Mouse (Mus musculus) cerebellum, postnatal 25 days (tissue): Measurements from ENCODE around the gene Ggct.

Experiments used
- DNase-seq, 2 experiments: peaks; one replicate each; pipeline ENCODE4 v3.0.0; 2021; ENCODE audit warnings: mixed read lengths in 2 of 2

Ggct gene

DNA sequence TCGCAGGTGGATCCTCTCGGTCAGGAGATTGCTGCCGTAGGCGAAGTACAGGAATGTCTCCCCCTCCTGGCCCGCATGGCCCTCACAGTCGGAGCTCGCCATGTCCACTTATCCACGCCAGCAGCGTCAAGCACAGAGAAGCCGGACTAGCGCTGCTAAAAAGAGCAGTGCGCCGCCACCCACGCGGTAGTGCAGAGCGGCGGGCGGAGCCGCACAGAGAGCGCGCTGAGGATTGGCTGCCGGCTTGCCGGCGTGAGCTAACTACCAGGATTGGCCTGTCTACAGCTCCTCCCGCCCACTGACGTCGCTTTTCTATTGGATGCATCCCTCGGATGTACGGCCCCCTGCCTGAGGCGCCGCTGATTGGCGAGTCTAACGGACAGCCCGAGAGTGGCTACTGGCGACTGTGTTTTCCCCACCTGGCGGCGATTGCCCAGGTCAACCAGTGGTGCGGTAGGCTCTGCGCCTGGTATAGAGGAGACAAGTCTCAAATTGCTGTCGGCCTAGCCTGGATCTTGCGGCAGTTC, at the start of gene Ggct:
TSS of gene Ggct (minus strand) at position 217 of the 527 bp plus-strand sequence.
- DNase-seq = peak; percentile 97 to 98

GRCm38 (mm10) chr6:55040031-55040430, 47.3 kb upstream of the Ggct start:
- no peak for DNase-seq

- no peak for DNase-seq
Measured at GRCm38 (mm10) chr6:55039446-55039783, 46.7 kb upstream of the Ggct start.

GRCm38 (mm10) chr6:55038671-55039445, 46.1 kb upstream of the Ggct start:
- peak; percentile 34 to 62 for DNase-seq

DNA sequence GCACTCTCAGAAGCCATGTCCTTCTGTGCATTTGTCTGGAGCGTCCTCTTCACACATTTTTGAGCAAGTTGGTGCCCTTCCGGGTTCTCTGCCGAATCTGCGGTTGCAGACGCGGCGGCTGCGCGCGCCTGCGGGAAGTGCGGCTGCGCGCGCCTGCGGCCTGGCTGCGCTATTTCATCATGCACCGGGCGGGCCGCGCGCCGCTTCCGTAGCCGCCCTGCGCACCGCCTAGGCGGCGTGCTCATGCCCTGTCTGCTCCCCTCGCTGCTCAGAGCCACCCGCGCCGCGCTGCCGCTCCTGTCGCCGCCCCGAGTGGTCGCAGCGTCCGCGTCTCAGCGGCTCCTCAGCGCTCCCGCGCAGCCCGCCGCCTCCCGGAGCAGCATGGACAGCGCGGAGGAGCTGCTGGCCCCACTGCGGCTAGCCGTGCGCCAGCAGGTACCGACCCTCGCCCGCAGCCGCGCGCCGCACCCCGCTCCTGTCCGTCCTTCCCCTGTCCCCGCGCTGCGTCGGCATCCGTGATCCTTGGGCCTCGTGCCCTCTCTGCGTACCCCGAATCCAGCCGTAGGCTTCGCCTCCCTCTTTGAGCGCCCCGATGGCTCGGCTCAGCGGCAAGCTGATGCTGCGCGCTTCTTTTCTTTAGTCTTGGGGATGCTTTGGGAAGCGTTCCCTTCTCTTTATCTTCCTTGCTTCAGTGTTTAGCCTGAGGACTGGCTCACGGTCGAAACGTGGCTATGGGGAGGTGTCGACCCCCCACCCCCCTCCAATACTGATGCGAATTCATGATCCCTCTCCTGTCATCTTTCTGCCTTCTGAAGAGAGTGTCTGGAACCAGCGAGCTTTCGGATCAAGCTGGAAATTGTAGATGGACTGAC, 45.3 kb upstream of the Ggct start, which contains the start of gene Gars:
TSS of gene Gars (plus strand) at position 209 of the 872 bp plus-strand sequence.
- DNase-seq = peak; percentile 91 to 94

DNA sequence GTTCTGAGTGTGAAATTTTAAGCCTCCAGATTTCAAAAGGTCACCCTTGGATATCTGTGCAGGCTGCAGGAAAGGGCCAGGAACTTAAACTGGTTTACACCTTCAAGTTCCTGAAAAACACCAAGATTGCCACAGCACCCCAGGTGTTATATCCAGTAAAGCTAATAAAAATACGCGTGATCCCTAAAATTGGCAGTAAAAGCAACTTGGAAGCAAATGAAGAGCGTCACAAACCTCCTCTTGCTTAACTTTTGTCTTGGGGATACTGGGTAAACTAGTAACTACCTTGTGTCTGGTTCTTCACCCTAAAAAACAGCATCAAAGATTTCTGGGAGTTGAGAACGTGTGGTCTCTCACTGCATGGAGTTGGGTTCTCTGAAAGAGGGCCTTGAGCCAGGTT, 44.0 kb upstream of the Ggct start:
- no peak for DNase-seq

- DNase-seq = no peak
Measured at GRCm38 (mm10) chr6:55027642-55028041, 34.9 kb upstream of the Ggct start.

DNA sequence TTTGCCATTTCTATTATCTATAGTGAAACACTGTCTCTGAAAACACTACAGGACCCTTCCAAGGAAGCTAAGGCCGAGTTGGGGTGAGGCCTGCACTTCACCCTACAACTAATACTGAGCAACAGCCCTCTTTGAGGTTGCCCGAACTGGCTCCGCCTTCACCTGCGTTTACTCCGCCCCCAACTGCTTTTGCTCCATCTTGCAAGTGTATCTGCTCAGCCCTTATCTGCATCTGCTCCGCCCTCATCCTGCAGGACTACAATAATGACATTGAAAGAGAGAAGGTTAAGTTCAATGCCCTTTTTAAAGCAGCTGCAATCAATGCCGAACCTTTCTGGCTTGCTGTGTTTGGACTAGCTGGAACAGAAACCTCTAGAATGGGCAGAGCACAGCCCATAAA, 29.1 kb upstream of the Ggct start:
- DNase-seq = no peak

GRCm38 (mm10) chr6:55018417-55018816, 25.7 kb upstream of the Ggct start:
- no peak for DNase-seq

- DNase-seq = peak; percentile 53 to 73
Measured at GRCm38 (mm10) chr6:55016710-55017583, 24.2 kb upstream of the Ggct start.

DNA sequence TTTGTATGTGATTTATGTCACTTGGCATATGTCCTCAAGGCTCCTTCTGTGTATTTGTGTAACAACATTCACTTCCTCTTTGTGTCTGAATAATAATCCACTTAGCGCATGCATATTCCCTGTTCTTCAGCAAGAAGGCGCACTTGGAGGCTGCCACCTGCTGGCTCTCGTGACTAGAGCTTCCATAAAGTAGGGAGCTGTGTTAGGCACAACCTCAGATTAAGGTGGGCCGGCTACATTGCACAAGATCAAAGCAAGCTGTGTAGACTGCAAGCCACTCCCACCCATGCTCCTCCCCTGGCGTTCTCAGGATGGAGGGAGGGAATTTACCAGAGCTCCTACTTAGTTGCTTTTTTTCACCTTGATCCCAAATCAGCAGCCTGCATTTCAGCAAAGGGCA, 23.5 kb upstream of the Ggct start:
- DNase-seq = peak in 1 of 2 experiments; percentile 49

GRCm38 (mm10) chr6:55014184-55014583, 21.4 kb upstream of the Ggct start:
- DNase-seq = no peak

GRCm38 (mm10) chr6:55012516-55012915, 19.8 kb upstream of the Ggct start:
- DNase-seq = no peak

- no peak for DNase-seq
Measured at GRCm38 (mm10) chr6:55010330-55011091, 17.8 kb upstream of the Ggct start.

- no peak for DNase-seq
Measured at GRCm38 (mm10) chr6:55009391-55010230, 16.9 kb upstream of the Ggct start.

GRCm38 (mm10) chr6:55008401-55008800, 15.7 kb upstream of the Ggct start:
- no peak for DNase-seq

DNA sequence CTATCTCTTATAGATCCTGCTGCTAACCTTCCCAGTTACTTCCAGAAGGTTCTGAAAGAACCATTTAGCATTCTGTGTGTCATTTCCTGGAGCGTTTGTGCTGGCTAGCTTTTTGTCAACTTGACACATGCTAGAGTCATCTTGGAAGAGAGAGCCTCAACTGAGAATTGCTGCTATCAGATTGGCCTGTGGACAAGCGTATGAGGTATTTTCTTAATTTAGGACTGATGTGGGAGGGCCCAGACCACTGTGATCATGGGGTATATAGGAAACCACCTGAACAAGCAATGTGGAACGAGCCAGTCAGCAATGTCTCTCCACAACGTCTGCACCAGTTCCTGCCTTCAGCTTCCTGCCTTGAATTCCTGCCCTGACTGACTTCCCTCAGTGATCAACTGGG, 10.8 kb upstream of the Ggct start:
- DNase-seq = no peak

GRCm38 (mm10) chr6:55002438-55002837, 9.7 kb upstream of the Ggct start:
- no peak for DNase-seq

GRCm38 (mm10) chr6:55001320-55001719, 8.6 kb upstream of the Ggct start:
- DNase-seq = no peak

GRCm38 (mm10) chr6:54997726-54998125, 5.0 kb upstream of the Ggct start:
- no peak for DNase-seq

DNA sequence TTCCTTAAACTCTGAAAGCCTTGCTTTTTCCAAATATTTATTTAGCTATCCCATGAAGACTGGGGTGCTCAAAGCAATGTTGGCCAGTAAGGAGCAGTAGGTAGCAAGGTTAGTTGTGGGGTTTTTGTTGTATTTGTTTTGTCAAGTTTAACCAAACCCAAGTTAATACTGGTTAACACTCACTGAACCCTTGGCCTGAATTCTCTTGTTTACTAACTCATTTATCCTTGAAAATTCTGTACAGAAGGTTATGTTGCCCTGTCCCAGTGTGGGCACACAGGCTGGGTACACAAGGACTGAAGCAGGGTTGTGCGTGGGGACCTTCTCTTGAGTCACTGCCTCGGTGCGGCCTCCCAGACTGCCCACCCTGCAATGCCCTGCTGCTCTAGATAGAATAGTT, 3.6 kb upstream of the Ggct start:
- no peak for DNase-seq
